Mouse (Mus musculus): ENCODE measurements around the gene Ptma.

- TF ChIP-seq CTCF (IDR thresholded peaks at IDR 0.05; ENCODE audit: low read depth) (no peak), EP300 (IDR thresholded peaks at IDR 0.05; ENCODE audit: low read depth) (no peak)
Measured at GRCm38 (mm10) chr1:86568409-86568808, 41.9 kb downstream of the Ptma start.
